Mouse (Mus musculus) olfactory bulb, adult 2 months (tissue): ENCODE measurements around the gene Lrrc52. TPM values are rescaled to one million over a fixed set of nuclear protein-coding genes. Genes with fewer than 3 reads are reported as not detected.

Source experiments
- H3K27ac ChIP-seq: fragments of 200-500 bp; 2 replicates; pipeline ENCODE4 v1.5.1; 2012; ENCODE audit warnings: low read depth, low read length; ENCODE audit not compliant: insufficient read depth
- H3K4me1 ChIP-seq: fragments of 200-500 bp; 2 replicates; pipeline ENCODE4 v1.6.1; 2012; ENCODE audit warnings: low read length; ENCODE audit not compliant: control insufficient read depth, insufficient read depth
- H3K4me3 ChIP-seq: fragments of 200-500 bp; 2 replicates; pipeline ENCODE4 v1.5.1; 2012; ENCODE audit warnings: mild to moderate bottlenecking, low read depth, low read length, moderate library complexity; ENCODE audit not compliant: insufficient read depth
- CTCF ChIP-seq: fragments of 200-500 bp; IDR thresholded peaks from 2 replicates; pipeline ENCODE4 v1.5.1; 2012; ENCODE audit warnings: low read depth, mild to moderate bottlenecking, low read length, moderate library complexity; ENCODE audit not compliant: insufficient read depth
- POLR2A ChIP-seq: fragments of 200-500 bp; IDR thresholded peaks from 2 replicates; pipeline ENCODE4 v1.6.1; 2012; ENCODE audit warnings: mild to moderate bottlenecking, low read depth, low read length, moderate library complexity; ENCODE audit not compliant: insufficient read depth
- WGBS: fragments of 180-500 bp; shearing (Covaris S2); methylation state at CpG from one replicate; pipeline ENCODE4 v1.1.7; 2018; 5-methylcytosine and 5-hydroxymethylcytosine counted together
- polyA plus RNA-seq: library from polyadenylated mRNA; stranded (reverse); fragments of >200 nt; gene quantifications from 2 replicates; pipeline ENCODE4 v1.2.4, GENCODE M21; 2012; ENCODE audit warnings: low replicate concordance; ENCODE audit not compliant: missing spikeins, insufficient read depth, insufficient read length

The Lrrc52 gene
- polyA plus RNA-seq, 1 experiment, result not detected

GRCm38 (mm10) chr1:167446516-167446915 is 20.1 kb downstream of the Lrrc52 start:
- Histone ChIP-seq H3K27ac (no peak overlapping the region), H3K4me3 (no peak overlapping the region), H3K4me1 (peaks cover 14% of the 10 kb centered on the region)
- TF ChIP-seq POLR2A, result no peak
- WGBS, result 83% methylated on average over 6 of the region's 6 CpGs

- no peak overlapping the region for H3K4me3 ChIP-seq
- TF ChIP-seq POLR2A, result no peak
- TF ChIP-seq CTCF, result no peak
- H3K4me1 ChIP-seq, result peaks cover 14% of the 10 kb centered on the region
- 92% methylated on average over 4 of the region's 4 CpGs for WGBS
- no peak overlapping the region for H3K27ac ChIP-seq
Measured at GRCm38 (mm10) chr1:167445167-167445566, 21.4 kb downstream of the Lrrc52 start.

- 85% methylated on average over 9 of the region's 9 CpGs for WGBS
- H3K4me3 ChIP-seq, result no peak overlapping the region
- TF ChIP-seq POLR2A (no peak), CTCF (no peak)
- peaks cover 5% of the 10 kb centered on the region; the same call in 1 of the 2 replicates for H3K4me1 ChIP-seq
- no peak overlapping the region for H3K27ac ChIP-seq
Measured at GRCm38 (mm10) chr1:167438231-167438885, 28.2 kb downstream of the Lrrc52 start.

DNA sequence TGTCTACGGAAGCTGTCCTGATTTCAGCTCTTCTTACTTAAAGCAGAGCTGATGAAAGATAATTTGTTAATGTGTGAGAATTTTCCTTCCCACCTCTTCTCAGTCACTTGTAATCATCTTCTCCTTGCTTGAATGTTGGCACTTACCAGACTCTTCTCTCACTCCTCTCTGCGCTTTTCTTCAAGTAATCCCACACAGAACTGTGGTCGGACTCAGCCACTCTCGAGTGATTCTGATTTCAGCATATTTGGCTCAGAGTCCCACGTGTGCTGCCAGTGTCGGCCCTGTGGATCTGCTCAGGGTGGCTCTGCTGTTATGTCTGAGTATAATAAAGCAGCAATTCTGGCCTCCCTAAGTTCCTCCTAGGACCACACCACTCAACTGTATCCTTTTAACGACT is 29.5 kb downstream of the Lrrc52 start:
- TF ChIP-seq CTCF (no peak), POLR2A (no peak)
- Histone ChIP-seq H3K27ac (no peak overlapping the region), H3K4me1 (peaks cover 5% of the 10 kb centered on the region; the same call in 1 of the 2 replicates), H3K4me3 (no peak overlapping the region)
- 69% methylated on average over 7 of the region's 7 CpGs for WGBS

DNA sequence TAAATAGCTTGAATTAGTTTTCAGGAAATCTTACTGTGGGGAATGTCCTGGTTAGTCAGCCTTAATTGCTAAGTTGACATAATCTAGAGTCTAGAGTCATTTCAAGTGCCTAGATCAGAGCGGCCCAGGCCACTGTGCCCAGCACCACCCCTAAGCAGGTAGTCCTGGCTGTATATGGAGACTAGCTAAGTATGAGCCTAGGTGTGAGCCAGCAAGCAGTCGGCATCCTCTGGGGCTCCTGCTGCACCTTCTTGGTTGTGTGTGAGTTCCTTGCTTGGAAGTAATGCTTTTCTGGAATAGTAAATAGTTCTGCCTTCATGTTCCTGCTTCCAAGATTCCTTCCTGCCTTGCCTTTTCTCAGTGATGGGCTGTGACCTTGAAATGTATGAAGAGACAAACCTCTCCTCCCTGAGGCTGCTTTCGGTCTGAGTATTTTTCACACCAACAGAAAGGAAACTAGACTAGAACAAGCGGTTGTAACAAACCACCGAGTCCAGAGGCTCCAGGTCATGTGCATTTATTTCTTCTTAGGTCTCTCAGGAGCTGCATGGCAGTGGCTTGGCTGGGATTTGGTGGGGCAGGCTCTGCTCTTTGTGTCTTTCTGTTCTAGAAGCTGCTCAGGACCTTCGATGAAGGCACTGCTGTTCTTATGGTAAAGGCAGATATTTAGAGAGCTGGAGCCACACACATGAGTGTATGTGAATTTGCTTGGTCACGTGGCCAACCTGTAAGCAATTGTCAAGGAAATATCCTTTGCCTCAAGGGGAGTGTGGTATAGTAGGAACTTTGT is 30.2 kb downstream of the Lrrc52 start:
- H3K4me1 ChIP-seq, result peaks cover 5% of the 10 kb centered on the region; the same call in 1 of the 2 replicates
- TF ChIP-seq POLR2A (no peak), CTCF (no peak)
- no peak overlapping the region for H3K4me3 ChIP-seq
- WGBS, result 83% methylated on average over 7 of the region's 7 CpGs
- no peak overlapping the region for H3K27ac ChIP-seq

DNA sequence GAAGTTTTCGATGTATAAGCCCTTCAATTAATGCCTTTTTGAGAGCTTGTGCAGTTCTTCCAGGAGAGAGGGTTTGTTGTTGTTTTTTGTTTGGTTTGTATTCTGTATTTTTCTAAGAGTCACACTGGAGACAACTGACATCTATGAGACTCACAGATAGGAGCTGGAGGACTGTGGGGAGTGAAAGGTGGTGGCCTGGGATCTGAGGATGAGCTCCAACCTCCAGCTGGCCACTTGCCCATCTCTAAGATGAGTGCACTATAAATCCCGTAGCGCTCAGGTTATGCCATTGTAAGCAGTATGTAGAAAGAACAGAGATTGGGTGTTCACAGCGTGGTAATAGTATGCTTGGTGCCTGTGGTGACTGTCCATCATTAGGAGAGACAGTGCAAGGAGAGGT is 31.6 kb downstream of the Lrrc52 start:
- 93% methylated on average over 4 of the region's 4 CpGs for WGBS
- TF ChIP-seq CTCF (no peak), POLR2A (no peak)
- H3K4me1 ChIP-seq, result peaks cover 5% of the 10 kb centered on the region; the same call in 1 of the 2 replicates
- no peak overlapping the region for H3K27ac ChIP-seq
- no peak overlapping the region for H3K4me3 ChIP-seq

DNA sequence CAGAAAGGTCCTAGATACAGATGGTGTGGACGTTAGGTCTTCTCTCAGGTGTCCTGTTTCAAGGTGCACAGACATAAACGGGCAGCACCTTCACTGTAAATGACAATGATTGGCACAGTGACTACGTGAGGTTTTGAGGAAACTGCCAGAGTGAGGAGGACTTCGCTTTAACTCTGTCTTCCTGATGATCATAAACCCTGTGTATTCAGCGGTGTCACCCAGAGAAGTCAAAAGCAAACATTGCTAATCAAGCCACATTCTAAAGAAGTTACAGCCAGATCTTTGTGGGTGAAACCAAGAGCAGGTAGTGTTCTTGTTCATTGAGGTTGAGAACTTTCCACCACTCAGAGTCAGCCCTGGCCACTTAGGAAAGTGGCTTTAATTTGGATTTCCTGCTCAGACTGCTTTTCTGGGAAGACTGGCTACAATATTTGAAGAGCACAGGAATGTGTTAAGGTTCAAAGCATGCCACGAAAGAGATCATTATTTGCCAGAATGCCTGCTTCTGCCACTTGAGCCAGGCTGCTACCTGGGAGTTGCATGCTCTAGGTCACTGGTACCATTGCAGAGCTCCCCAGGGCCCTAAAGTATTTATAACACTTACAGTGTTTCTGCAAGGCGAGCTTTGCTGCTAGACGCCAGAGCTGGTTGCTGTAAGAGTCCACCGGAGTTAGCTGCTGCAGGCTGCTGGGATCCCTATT is 35.5 kb downstream of the Lrrc52 start:
- Histone ChIP-seq H3K27ac (no peak overlapping the region), H3K4me1 (peaks cover 3% of the 10 kb centered on the region; the same call in 1 of the 2 replicates), H3K4me3 (no peak overlapping the region)
- no peak for TF ChIP-seq CTCF
- no peak for TF ChIP-seq POLR2A
- WGBS, result 72% methylated on average over 9 of the region's 9 CpGs

GRCm38 (mm10) chr1:167426681-167427080 is 39.9 kb downstream of the Lrrc52 start:
- Histone ChIP-seq H3K4me3 (no peak overlapping the region), H3K27ac (no peak overlapping the region), H3K4me1 (peaks cover 5% of the 10 kb centered on the region)
- WGBS, result 89% methylated on average over 7 of the region's 7 CpGs
- TF ChIP-seq POLR2A, result no peak
- TF ChIP-seq CTCF, result no peak

DNA sequence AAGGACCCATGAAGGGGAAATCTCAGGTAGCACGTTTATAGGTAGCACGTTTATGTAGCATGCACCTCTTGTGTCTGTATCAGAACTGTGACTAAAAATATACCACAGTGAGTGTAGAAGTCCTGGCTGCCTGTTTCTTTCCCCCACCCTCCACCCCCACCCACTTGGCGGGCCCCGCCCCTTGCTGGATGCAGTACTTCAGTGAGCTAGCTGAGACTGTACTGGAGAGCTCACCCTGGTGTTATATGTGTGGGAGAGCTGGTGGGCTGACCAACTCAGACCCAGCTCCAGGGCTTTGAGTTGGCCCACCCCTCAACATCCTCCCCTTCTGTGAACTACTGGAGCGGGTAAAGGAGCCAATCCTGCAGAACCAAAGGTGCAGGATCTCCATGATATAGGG is 41.0 kb downstream of the Lrrc52 start:
- Histone ChIP-seq H3K27ac (no peak overlapping the region), H3K4me3 (no peak overlapping the region), H3K4me1 (peaks cover 5% of the 10 kb centered on the region; the same call in 1 of the 2 replicates)
- 77% methylated on average over 5 of the region's 5 CpGs for WGBS
- no peak for TF ChIP-seq CTCF
- TF ChIP-seq POLR2A, result no peak
